Mouse (Mus musculus) megakaryocyte, adult 5-6 weeks (primary cell): ENCODE measurements at regions not wholly inside any gene's neighbourhood (a gene's known extent, or its start where the extent isn't known, plus 50 kb on each side); places are given as distances from the start of the nearest gene placed in this dataset.

ENCODE experiments used
- ATAC-seq: 2 replicates; pipeline ENCODE4 v1.8.0; 2016; ENCODE audit warnings: mild to moderate bottlenecking, inconsistent platforms; ENCODE audit not compliant: poor library complexity, severe bottlenecking

GRCm38 (mm10) chr4:12541508-12541907, 369.7 kb upstream of the Fam92a start:
- no peak for ATAC-seq

GRCm38 (mm10) chr4:12539184-12539791, 367.5 kb upstream of the Fam92a start:
- no peak for ATAC-seq

GRCm38 (mm10) chr4:12538694-12539121, 366.9 kb upstream of the Fam92a start:
- ATAC-seq, result no peak

GRCm38 (mm10) chr4:12538043-12538442, 366.2 kb upstream of the Fam92a start:
- ATAC-seq, result no peak

GRCm38 (mm10) chr4:12534151-12534550, 362.3 kb upstream of the Fam92a start:
- ATAC-seq, result no peak

- ATAC-seq, result no peak
Measured at GRCm38 (mm10) chr4:12532961-12533360, 361.1 kb upstream of the Fam92a start.

- ATAC-seq, result no peak
Measured at GRCm38 (mm10) chr4:12522358-12522757, 350.5 kb upstream of the Fam92a start.

- ATAC-seq, result no peak
Measured at GRCm38 (mm10) chr4:12521246-12521645, 349.4 kb upstream of the Fam92a start.

GRCm38 (mm10) chr4:12516497-12516896, 344.7 kb upstream of the Fam92a start:
- no peak for ATAC-seq

GRCm38 (mm10) chr4:12511656-12512385, 340.0 kb upstream of the Fam92a start:
- no peak for ATAC-seq

GRCm38 (mm10) chr4:12506851-12507551, 335.2 kb upstream of the Fam92a start:
- ATAC-seq, result no peak

- ATAC-seq, result no peak; the same call in 1 of the 2 replicates
Measured at GRCm38 (mm10) chr4:12501086-12501485, 329.3 kb upstream of the Fam92a start.

- ATAC-seq, result no peak
Measured at GRCm38 (mm10) chr4:12498426-12498825, 326.6 kb upstream of the Fam92a start.

GRCm38 (mm10) chr4:12492468-12492867, 320.7 kb upstream of the Fam92a start:
- no peak for ATAC-seq

GRCm38 (mm10) chr4:12491306-12491705, 319.5 kb upstream of the Fam92a start:
- ATAC-seq, result no peak

- ATAC-seq, result no peak
Measured at GRCm38 (mm10) chr4:12490066-12490465, 318.3 kb upstream of the Fam92a start.

GRCm38 (mm10) chr4:12489358-12489757, 317.5 kb upstream of the Fam92a start:
- ATAC-seq, result no peak

- ATAC-seq, result no peak
Measured at GRCm38 (mm10) chr4:12481481-12481880, 309.7 kb upstream of the Fam92a start.

- no peak for ATAC-seq
Measured at GRCm38 (mm10) chr4:12476717-12477116, 304.9 kb upstream of the Fam92a start.

- no peak for ATAC-seq
Measured at GRCm38 (mm10) chr4:12474981-12475568, 303.3 kb upstream of the Fam92a start.

- no peak for ATAC-seq
Measured at GRCm38 (mm10) chr4:12474421-12474820, 302.6 kb upstream of the Fam92a start.

- ATAC-seq, result no peak
Measured at GRCm38 (mm10) chr4:12461701-12462100, 289.9 kb upstream of the Fam92a start.
